Mouse (Mus musculus) midbrain, embryonic 16.5 days (tissue): ENCODE measurements around the gene Gm17087. TPM values are rescaled to one million over a fixed set of nuclear protein-coding genes. Genes with fewer than 3 reads are reported as not detected.

ENCODE experiments used
- ATAC-seq: fragments of 200-750 bp; cut with Nextera tagmentation; 2 replicates; pipeline ENCODE4 v1.8.0; 2017; ENCODE audit warnings: moderate TSS enrichment
- H3K27ac ChIP-seq: fragments of 300-500 bp; sonication (generic); 2 replicates; pipeline ENCODE4 v1.5.1; 2014; ENCODE audit warnings: mild to moderate bottlenecking, low read length, mixed read lengths
- H3K27me3 ChIP-seq: fragments of 300-500 bp; sonication (generic); 2 replicates; pipeline ENCODE4 v1.6.1; 2014; ENCODE audit warnings: low read depth, low read length, mixed read lengths; ENCODE audit not compliant: control insufficient read depth, insufficient read depth
- H3K36me3 ChIP-seq: fragments of 300-500 bp; sonication (generic); 2 replicates; pipeline ENCODE4 v1.6.1; 2014; ENCODE audit warnings: mild to moderate bottlenecking, low read length, moderate library complexity, mixed read lengths; ENCODE audit not compliant: control insufficient read depth, insufficient read depth
- H3K4me1 ChIP-seq: fragments of 300-500 bp; sonication (generic); 2 replicates; pipeline ENCODE4 v1.6.1; 2014; ENCODE audit warnings: mild to moderate bottlenecking, low read length, mixed read lengths; ENCODE audit not compliant: control insufficient read depth, insufficient read depth
- H3K4me2 ChIP-seq: fragments of 300-500 bp; sonication (generic); 2 replicates; pipeline ENCODE4 v1.6.1; 2014; ENCODE audit warnings: mild to moderate bottlenecking, low read length, mixed read lengths
- H3K4me3 ChIP-seq: fragments of 300-500 bp; sonication (generic); 2 replicates; pipeline ENCODE4 v1.5.1; 2014; ENCODE audit warnings: low read depth, mild to moderate bottlenecking, low read length, moderate library complexity, mixed read lengths
- H3K9ac ChIP-seq: fragments of 300-500 bp; sonication (generic); 2 replicates; pipeline ENCODE4 v1.6.1; 2014; ENCODE audit warnings: low read depth, low read length, mixed read lengths
- H3K9me3 ChIP-seq: fragments of 300-500 bp; sonication (generic); replicated peaks from 2 replicates; pipeline ENCODE4 v1.6.1; 2014; ENCODE audit warnings: mild to moderate bottlenecking, low read length, mixed read lengths; ENCODE audit not compliant: control insufficient read depth, poor library complexity, severe bottlenecking
- WGBS: fragments of 180-500 bp; shearing (Covaris S2); extraction: QIAGEN DNeasy Blood & Tissue Kit; methylation state at CpG from one replicate; pipeline ENCODE4 v1.1.7; 2014; 5-methylcytosine and 5-hydroxymethylcytosine counted together
- polyA plus RNA-seq: library from polyadenylated mRNA; unstranded; fragments of >200 nt; fragmentation: Nextera tagmentation; extraction: Ambion mirVana; gene quantifications from 2 replicates; pipeline ENCODE4 v1.2.1, GENCODE M21; 2015

The Gm17087 gene
- polyA plus RNA-seq, 1 experiment from 2014 or later: not detected

DNA sequence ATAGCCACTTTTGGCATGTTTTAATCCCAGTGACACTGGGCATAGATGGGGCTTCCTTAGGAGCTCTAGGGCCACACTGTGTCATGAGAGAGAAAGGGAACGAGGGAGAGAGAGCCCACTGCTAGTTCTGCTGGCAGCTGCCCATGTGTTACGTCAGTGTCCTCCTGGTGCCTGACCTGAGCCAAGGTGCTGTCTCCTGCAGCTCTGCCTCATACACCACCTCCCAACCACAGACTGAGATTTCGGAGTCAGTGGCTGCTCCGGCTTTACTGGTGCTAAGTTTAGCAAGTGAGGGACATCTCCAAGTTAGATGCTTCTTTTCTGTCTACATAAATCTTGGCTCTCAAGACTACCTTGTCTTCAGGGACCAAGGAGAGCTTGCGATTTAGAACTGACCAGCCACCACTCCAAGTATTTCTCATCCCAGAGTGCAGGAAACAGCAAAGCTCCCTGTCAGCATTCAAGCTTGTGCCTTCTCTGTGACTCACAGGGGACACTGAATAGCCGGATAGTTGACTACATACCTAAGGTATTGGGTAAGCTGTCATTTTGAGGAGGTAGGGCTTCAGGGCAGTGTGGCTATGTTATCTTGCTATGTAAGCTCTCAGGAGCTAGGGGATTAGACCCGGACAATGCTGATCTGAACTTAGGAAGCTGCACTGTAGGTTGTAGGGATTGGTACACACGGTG is 14.3 kb downstream of the Gm17087 start:
- no peak overlapping the region for H3K4me3 ChIP-seq
- no peak overlapping the region for H3K9ac ChIP-seq
- no peaks in the 10 kb centered on the region for H3K27me3 ChIP-seq
- no peaks in the 10 kb centered on the region for H3K36me3 ChIP-seq
- no peaks in the 10 kb centered on the region for H3K4me1 ChIP-seq
- no peak overlapping the region for H3K27ac ChIP-seq
- WGBS: 87% methylated on average over 8 of the region's 8 CpGs
- H3K9me3 ChIP-seq: no peaks in the 10 kb centered on the region
- no peak for ATAC-seq
- no peak overlapping the region for H3K4me2 ChIP-seq

- WGBS: 79% methylated on average over 3 of the region's 3 CpGs
- ATAC-seq: no peak
These were observed 15.1 kb downstream of the Gm17087 start for GRCm38 (mm10) chr17:8551641-8552040.

GRCm38 (mm10) chr17:8548733-8549132 is 18.0 kb downstream of the Gm17087 start:
- no peak for ATAC-seq
- H3K27me3 ChIP-seq: no peaks in the 10 kb centered on the region
- no peak overlapping the region for H3K4me2 ChIP-seq
- no peak overlapping the region for H3K4me3 ChIP-seq
- no peak overlapping the region for H3K9ac ChIP-seq
- H3K27ac ChIP-seq: no peak overlapping the region
- 86% methylated on average over 4 of the region's 4 CpGs for WGBS
- no peaks in the 10 kb centered on the region for H3K9me3 ChIP-seq
- H3K36me3 ChIP-seq: no peaks in the 10 kb centered on the region
- H3K4me1 ChIP-seq: no peaks in the 10 kb centered on the region

More at GRCm38 (mm10) chr17:8551641-8552040, 15.1 kb downstream of the Gm17087 start:
- H3K27ac ChIP-seq: no peak overlapping the region
- H3K27me3 ChIP-seq: no peaks in the 10 kb centered on the region
- H3K4me3 ChIP-seq: no peak overlapping the region
- H3K9me3 ChIP-seq: no peaks in the 10 kb centered on the region
- no peaks in the 10 kb centered on the region for H3K4me1 ChIP-seq
- H3K4me2 ChIP-seq: no peak overlapping the region
- H3K36me3 ChIP-seq: no peaks in the 10 kb centered on the region
- H3K9ac ChIP-seq: no peak overlapping the region

GRCm38 (mm10) chr17:8546366-8546765 is 20.4 kb downstream of the Gm17087 start:
- Histone ChIP-seq H3K27ac (no peak overlapping the region), H3K4me2 (no peak overlapping the region), H3K4me3 (no peak overlapping the region), H3K36me3 (no peaks in the 10 kb centered on the region), H3K9me3 (no peaks in the 10 kb centered on the region), H3K4me1 (no peaks in the 10 kb centered on the region), H3K27me3 (no peaks in the 10 kb centered on the region), H3K9ac (no peak overlapping the region)
- 89% methylated on average over 9 of the region's 9 CpGs for WGBS
- ATAC-seq: no peak

- H3K9me3 ChIP-seq: 0 out of 2 replicates have a peak, but pooled peaks cover 2% of the 10 kb centered on the region
- 68% methylated on average over 14 of the region's 14 CpGs for WGBS
- no peaks in the 10 kb centered on the region for H3K27me3 ChIP-seq
- no peaks in the 10 kb centered on the region for H3K4me1 ChIP-seq
- H3K9ac ChIP-seq: no peak overlapping the region
- no peak overlapping the region for H3K27ac ChIP-seq
- no peak overlapping the region for H3K4me2 ChIP-seq
- no peak for ATAC-seq
- no peak overlapping the region for H3K4me3 ChIP-seq
- H3K36me3 ChIP-seq: no peaks in the 10 kb centered on the region
These were observed 24.7 kb downstream of the Gm17087 start for GRCm38 (mm10) chr17:8541974-8542538.

DNA sequence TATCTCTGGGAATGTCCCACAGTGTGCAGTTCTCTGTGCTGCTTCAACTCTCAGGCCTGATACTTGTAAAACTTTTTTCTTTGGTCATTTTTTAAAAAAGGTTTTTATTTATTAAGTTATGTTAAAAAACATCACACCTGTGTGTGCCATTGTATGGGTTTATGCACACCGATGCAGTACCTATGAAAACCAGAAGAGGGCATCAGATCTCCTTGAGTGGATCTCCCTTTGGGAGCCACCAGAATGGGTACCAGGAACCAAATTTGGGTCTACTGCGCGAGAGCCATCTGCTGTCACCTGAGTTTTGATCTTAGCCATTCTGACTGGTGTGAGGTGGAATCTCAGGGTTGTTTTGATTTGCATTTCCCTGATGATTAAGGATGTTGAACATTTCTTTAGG is 28.6 kb downstream of the Gm17087 start:
- H3K27ac ChIP-seq: no peak overlapping the region
- no peaks in the 10 kb centered on the region for H3K4me1 ChIP-seq
- no peak overlapping the region for H3K9ac ChIP-seq
- H3K27me3 ChIP-seq: no peaks in the 10 kb centered on the region
- no peak overlapping the region for H3K4me3 ChIP-seq
- WGBS: 78% methylated on average over 3 of the region's 3 CpGs
- H3K36me3 ChIP-seq: no peaks in the 10 kb centered on the region
- 0 out of 2 replicates have a peak, but pooled peaks cover 2% of the 10 kb centered on the region for H3K9me3 ChIP-seq
- no peak for ATAC-seq
- no peak overlapping the region for H3K4me2 ChIP-seq

GRCm38 (mm10) chr17:8536522-8536921 is 30.2 kb downstream of the Gm17087 start:
- Histone ChIP-seq H3K27me3 (no peaks in the 10 kb centered on the region), H3K4me3 (no peak overlapping the region), H3K9ac (no peak overlapping the region), H3K4me1 (no peaks in the 10 kb centered on the region), H3K9me3 (0 out of 2 replicates have a peak, but pooled peaks cover 2% of the 10 kb centered on the region), H3K36me3 (no peaks in the 10 kb centered on the region), H3K4me2 (no peak overlapping the region), H3K27ac (no peak overlapping the region)
- 80% methylated on average over 6 of the region's 6 CpGs for WGBS
- no peak for ATAC-seq

DNA sequence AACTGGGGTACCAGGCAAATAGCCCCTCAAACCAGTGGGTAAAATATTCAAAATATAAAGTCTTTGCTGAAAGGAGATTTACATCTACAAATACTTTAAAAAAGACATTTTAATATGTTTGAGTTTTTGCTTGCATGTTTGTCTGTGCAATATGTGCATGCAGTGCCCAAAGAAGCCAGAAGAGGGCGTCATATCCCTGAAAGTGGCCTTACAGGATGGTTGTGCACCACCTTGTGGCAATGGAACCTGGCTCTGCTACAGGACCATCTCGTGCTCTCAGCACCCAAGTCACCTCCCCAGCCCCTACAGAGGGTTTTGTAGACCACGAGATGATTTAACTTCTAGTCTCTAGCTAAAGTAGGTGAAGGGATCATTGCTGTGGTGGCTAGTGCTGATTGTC is 32.9 kb downstream of the Gm17087 start:
- Histone ChIP-seq H3K36me3 (no peaks in the 10 kb centered on the region), H3K4me3 (no peak overlapping the region), H3K4me2 (no peak overlapping the region), H3K9me3 (no peaks in the 10 kb centered on the region), H3K27ac (no peak overlapping the region), H3K4me1 (no peaks in the 10 kb centered on the region), H3K9ac (no peak overlapping the region), H3K27me3 (no peaks in the 10 kb centered on the region)
- WGBS: 54% methylated on average over 3 of the region's 3 CpGs
- ATAC-seq: no peak

DNA sequence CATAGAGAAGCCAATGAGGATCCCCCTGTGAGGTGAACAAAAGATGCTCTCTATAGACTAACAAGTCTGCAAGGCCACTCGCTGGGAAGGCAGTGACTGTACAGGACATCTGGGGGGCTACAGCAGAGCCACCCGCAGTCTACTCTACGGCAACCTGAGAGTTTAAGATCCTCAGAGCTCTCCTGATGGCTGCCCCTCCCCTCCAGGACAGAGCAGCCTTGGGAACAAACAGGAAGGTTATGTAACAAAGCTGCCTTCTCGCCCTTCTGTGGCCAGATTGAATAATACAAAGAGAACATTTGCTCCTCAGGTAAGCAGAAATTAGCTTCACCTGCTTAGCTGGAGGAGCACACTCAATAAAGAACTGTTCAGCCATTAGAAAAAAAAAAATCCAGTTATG is 34.1 kb downstream of the Gm17087 start:
- ATAC-seq: no peak
- H3K9ac ChIP-seq: no peak overlapping the region
- no peaks in the 10 kb centered on the region for H3K27me3 ChIP-seq
- H3K4me2 ChIP-seq: no peak overlapping the region
- no peaks in the 10 kb centered on the region for H3K36me3 ChIP-seq
- no peaks in the 10 kb centered on the region for H3K4me1 ChIP-seq
- no peak overlapping the region for H3K4me3 ChIP-seq
- no peaks in the 10 kb centered on the region for H3K9me3 ChIP-seq
- H3K27ac ChIP-seq: no peak overlapping the region
- 63% methylated on average over 4 of the region's 4 CpGs for WGBS
